Mouse (Mus musculus) heart, postnatal 0 days (tissue): ENCODE measurements around the gene Trak2.
"Not testable (repeated sequence)": the region's sequence is repeated elsewhere in the genome, so short reads cannot be mapped to it uniquely, and the experiment has no call there.

Experiments
- CTCF ChIP-seq: IDR thresholded peaks from 2 replicates; pipeline ENCODE4 v1.5.1; 2016; ENCODE audit warnings: antibody characterized with exemption, control low read depth, low read depth
- EP300 ChIP-seq: IDR thresholded peaks from 2 replicates; pipeline ENCODE4 v1.6.1; 2016; ENCODE audit warnings: antibody characterized with exemption, low read depth

GRCm38 (mm10) chr1:58883279-58883678, 90.0 kb downstream of the Trak2 start:
- not testable (repeated sequence) for TF ChIP-seq EP300, CTCF
